Mouse (Mus musculus): ENCODE data around the gene Bace1.
A peak's percentile ranks its signal among the peaks of the same experiment; 100 is the strongest.

Bace1 gene

DNA sequence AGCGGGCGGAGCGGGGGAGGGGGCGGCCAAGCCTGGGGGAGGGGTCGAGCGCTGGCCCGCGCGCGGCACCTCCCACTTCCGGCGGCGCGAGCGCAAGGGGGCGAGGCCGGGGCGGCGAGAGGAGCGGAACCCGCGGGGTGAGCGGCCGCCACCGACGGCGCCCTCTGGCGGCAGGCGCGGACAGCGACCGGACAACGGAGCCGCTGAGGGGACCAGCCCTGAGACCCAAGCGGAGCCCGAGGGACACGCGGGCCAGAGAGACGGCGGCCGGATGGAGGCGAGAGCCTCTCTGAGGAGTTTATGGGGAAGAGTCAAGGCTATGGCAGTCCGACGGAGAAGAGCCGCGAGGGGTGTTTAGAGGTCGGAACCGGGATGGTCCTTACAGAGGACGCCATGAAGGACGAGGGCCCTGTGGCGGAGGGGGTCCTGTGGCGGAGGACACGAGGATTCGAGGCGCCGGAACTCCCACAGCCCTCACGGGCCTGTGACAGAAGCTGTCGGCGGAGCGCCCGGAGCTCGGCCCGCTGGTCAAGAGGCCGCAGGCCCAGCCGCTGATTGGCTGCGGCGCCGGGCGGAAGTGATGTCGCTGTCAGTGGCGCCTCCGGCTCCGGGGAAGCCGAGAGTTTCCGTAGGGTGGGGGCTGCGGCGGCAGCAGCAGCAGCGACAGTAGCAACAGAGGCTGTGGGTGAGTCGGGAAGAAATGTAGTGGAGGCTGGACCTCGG is 68.1 kb downstream of the Bace1 start, which contains the start of the genes Pcsk7 and Rnf214:
Pcsk7 (plus strand) TSS at position 143 of the 723 bp plus-strand sequence.
Rnf214 (minus strand) TSS at position 557 of the 723 bp plus-strand sequence.
- DNase-seq, result peak; percentile 93

DNA sequence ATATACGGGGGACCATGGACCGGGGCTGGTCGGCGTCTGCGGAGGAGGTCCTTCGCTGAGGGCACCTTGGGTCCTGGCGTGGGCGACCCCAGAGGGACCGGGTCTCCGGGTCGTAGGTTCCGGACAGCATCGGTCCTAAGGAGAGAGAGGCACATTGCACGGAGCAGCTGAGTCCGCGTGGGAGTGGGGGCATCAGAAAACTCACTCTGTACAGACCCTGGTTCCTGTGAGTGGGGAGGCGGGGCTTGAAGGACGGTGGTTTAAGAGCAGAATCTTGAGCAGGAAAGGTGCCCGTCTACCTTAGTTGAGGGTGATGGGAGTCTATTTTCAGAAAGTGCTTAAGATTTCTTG is 68.7 kb downstream of the Bace1 start:
- DNase-seq, result no peak

DNA sequence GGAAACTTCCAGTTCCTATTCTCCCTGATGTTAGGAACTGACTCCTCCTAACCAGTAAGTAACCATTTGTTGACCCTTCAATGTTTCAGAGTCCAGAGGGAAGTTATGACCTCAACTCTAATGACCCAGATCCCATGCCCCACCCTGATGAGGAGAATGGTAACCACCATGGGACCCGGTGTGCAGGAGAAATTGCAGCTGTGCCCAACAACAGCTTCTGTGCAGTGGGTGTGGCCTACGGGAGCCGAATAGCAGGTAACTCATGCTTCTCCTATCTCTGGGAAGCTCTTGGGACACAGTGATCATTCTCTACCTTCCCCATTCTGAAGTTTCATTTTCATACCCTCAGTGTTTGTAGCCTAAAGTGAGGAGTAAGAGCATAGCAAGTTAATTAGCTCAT is 72.6 kb downstream of the Bace1 start:
- DNase-seq, result no peak

DNA sequence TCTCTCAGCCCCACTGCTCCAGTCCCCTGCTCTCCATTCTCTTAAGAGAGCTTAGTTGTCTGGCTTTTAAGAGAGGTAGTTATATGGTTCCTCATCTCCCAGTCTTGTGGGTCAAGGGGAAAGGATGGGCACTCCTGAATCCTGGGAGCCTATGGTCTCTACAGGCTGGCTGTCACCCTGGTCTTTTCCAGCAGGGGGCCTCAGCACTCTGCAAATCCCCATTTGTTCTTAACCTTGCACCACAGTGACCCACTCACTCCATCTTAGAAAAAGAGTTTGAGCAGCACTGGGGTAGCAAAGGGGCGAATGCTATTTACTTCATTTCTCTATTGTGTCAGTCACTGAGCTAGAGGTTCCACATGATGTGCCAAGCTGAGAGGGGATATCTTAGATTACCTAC is 73.3 kb downstream of the Bace1 start:
- no peak for DNase-seq

Measured in right cerebral cortex, adult 18-20 months (tissue).